In the genomic region with DNA sequence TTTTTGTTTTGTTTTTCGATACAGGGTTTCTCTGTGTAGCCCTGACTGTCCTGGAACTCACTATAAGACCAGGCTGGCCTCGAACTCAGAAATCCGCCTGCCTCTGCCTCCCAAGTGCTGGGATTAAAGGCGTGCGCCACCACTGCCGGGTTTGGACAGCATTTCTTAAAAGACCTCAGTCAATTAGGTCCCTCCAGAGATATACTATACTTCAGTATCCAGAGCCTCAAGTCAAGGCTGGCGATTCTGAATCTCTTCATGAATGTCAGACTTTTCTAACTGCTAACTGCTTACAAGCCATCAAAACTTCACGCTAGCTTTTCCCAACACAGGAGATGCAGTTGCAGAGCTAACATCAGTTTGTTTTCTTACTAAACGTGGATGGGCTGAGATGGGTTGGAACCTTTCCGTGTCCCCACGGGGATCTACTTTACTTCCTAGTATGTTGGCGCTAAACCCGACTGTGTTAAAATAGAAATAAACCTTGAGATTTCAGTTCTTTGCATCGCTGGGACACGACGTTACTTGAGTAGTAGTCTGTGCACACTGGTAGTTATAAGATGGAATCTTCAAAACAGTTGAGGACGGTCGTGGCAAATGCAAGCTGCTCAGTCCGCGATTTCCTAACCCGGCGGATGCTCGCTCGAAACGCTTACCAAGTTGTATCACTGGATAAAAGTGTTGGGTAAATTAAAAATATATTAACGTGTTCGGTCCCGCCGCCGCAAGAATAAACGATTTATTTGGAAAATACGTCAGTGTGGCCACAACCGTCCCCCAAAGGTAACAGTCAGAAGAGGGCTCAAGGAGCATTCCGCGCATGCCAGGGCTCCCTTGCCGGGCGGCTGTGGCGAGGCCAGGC, we compare ENCODE assay signal across 8 mouse cellular contexts. TPM values are rescaled to one million over a fixed set of nuclear protein-coding genes. Genes with fewer than 3 reads are reported as not detected.
DNase-seq lines count a peak whose midpoint lies in the region; ATAC-seq and TF ChIP-seq lines count a peak whose summit lies in the region.

No protein-coding gene starts in this region.

- H3K27ac ChIP-seq in kidney, postnatal 0 days = peak overlapping the region; percentile 90
- H3K27ac ChIP-seq in intestine, embryonic 14.5 days (ENCODE audit: low read depth) = peak overlapping the region; percentile 92
- peak overlapping the region; percentile 93 for H3K27ac ChIP-seq in midbrain, embryonic 13.5 days

- H3K4me3 ChIP-seq in kidney, postnatal 0 days (replicated peaks; ENCODE audit: low read depth, low read length) = peak overlapping the region; percentile 99
- H3K4me3 ChIP-seq in intestine, embryonic 14.5 days (ENCODE audit: low read depth, low read length) = peak overlapping the region; percentile 97
- H3K4me3 ChIP-seq in midbrain, embryonic 13.5 days (replicated peaks) = peak overlapping the region; percentile 86

- no peak for TF ChIP-seq CTCF in kidney, postnatal 0 days (IDR thresholded peaks at IDR 0.05; ENCODE audit: low read depth)

- DNase-seq in kidney, postnatal 0 days (ENCODE audit: low spot score) = peak; percentile 84
- no peak for DNase-seq in kidney, postnatal 36 days
- DNase-seq in intestine, embryonic 14.5 days (ENCODE audit: low spot score) = no peak
- no peak for DNase-seq in Muller cell, postnatal 12 days (ENCODE audit: inconsistent ontology term)
- DNase-seq in thymus, postnatal 36 days = no peak
- DNase-seq in right cerebral cortex, postnatal 14 days = no peak

- WGBS in kidney, postnatal 0 days = 16% methylated on average over 38 of the region's 38 CpGs
- WGBS in intestine, embryonic 14.5 days = 17% methylated on average over 38 of the region's 38 CpGs
- 20% methylated on average over 38 of the region's 38 CpGs for WGBS in midbrain, embryonic 13.5 days

- 0 out of 2 replicates have a peak, but pooled peaks cover 3% of the 10 kb centered on the region for H3K4me1 ChIP-seq in kidney, postnatal 0 days (replicated peaks; ENCODE audit: insufficient read depth, low read length)
- H3K4me1 ChIP-seq in intestine, embryonic 14.5 days (replicated peaks; ENCODE audit: control insufficient read depth, insufficient read depth, low read length) = peaks cover 10% of the 10 kb centered on the region; the same call in 1 of the 2 replicates
- peaks cover 19% of the 10 kb centered on the region for H3K4me1 ChIP-seq in midbrain, embryonic 13.5 days (replicated peaks)

- H3K27me3 ChIP-seq in kidney, postnatal 0 days (ENCODE audit: insufficient read depth, low read length) = no peaks in the 10 kb centered on the region
- H3K27me3 ChIP-seq in intestine, embryonic 14.5 days (replicated peaks; ENCODE audit: control insufficient read depth, insufficient read depth, low read length) = no peaks in the 10 kb centered on the region
- H3K27me3 ChIP-seq in midbrain, embryonic 13.5 days = no peaks in the 10 kb centered on the region

- H3K4me2 ChIP-seq in kidney, postnatal 0 days (ENCODE audit: low read length) = peak overlapping the region; percentile 73
- H3K4me2 ChIP-seq in intestine, embryonic 14.5 days (ENCODE audit: low read length) = peak overlapping the region; percentile 67
- peak overlapping the region; percentile 86 for H3K4me2 ChIP-seq in midbrain, embryonic 13.5 days (replicated peaks)

- ATAC-seq in kidney, postnatal 0 days (replicated peaks; ENCODE audit: low FRiP score, low read depth) = no peak
- ATAC-seq in common myeloid progenitor, adult 5-6 weeks (replicated peaks; ENCODE audit: low read depth, poor library complexity, severe bottlenecking) = peak; percentile 26
- ATAC-seq in intestine, embryonic 14.5 days (replicated peaks; ENCODE audit: low FRiP score, low TSS enrichment, low read depth) = peak; percentile 88
- ATAC-seq in midbrain, embryonic 13.5 days = peak; percentile 22

- peak overlapping the region; percentile 99 for H3K9ac ChIP-seq in kidney, postnatal 0 days (ENCODE audit: low read depth, low read length)
- peak overlapping the region; percentile 96 for H3K9ac ChIP-seq in intestine, embryonic 14.5 days (ENCODE audit: low read length)
- H3K9ac ChIP-seq in midbrain, embryonic 13.5 days (replicated peaks) = peak overlapping the region; percentile 98

- peaks cover 27% of the 10 kb centered on the region for H3K36me3 ChIP-seq in kidney, postnatal 0 days (ENCODE audit: insufficient read depth, low read length)
- peaks cover 29% of the 10 kb centered on the region for H3K36me3 ChIP-seq in intestine, embryonic 14.5 days (ENCODE audit: control insufficient read depth, insufficient read depth, low read length)
- peaks cover 27% of the 10 kb centered on the region for H3K36me3 ChIP-seq in midbrain, embryonic 13.5 days

- H3K9me3 ChIP-seq in kidney, postnatal 0 days (replicated peaks; ENCODE audit: low read length) = no peaks in the 10 kb centered on the region
- no peaks in the 10 kb centered on the region for H3K9me3 ChIP-seq in intestine, embryonic 14.5 days (ENCODE audit: control insufficient read depth, low read length)
- no peaks in the 10 kb centered on the region for H3K9me3 ChIP-seq in midbrain, embryonic 13.5 days

RNA-seq across cellular contexts. Expression of a gene that starts 0.7 kb away (rescaled TPM):
- 16.8 and 18.1 TPM in 2 replicates for polyA plus RNA-seq in kidney, postnatal 0 days (2015; fragmentation: Nextera tagmentation; extraction: Ambion mirVana)
- 15.6 and 16.7 TPM in 2 replicates for total RNA-seq in common myeloid progenitor, adult 5-6 weeks (2017)
- 13.7 and 14.4 TPM in 2 replicates for polyA plus RNA-seq in intestine, embryonic 14.5 days (2014; fragmentation: Nextera tagmentation; extraction: Ambion mirVana)
- polyA plus RNA-seq in midbrain, embryonic 13.5 days (2015; fragmentation: Nextera tagmentation; extraction: Ambion mirVana) = 12.7 and 13.2 TPM in 2 replicates

RNA-seq across cellular contexts. Expression of a gene that starts 0.8 kb away (rescaled TPM):
- 57.8 and 63.4 TPM in 2 replicates for polyA plus RNA-seq in kidney, postnatal 0 days (2015; fragmentation: Nextera tagmentation; extraction: Ambion mirVana)
- 39.8 and 64.6 TPM in 2 replicates for total RNA-seq in common myeloid progenitor, adult 5-6 weeks (2017)
- 78.9 and 84.9 TPM in 2 replicates for polyA plus RNA-seq in intestine, embryonic 14.5 days (2014; fragmentation: Nextera tagmentation; extraction: Ambion mirVana)
- 127 and 133 TPM in 2 replicates for polyA plus RNA-seq in midbrain, embryonic 13.5 days (2015; fragmentation: Nextera tagmentation; extraction: Ambion mirVana)

RNA-seq across cellular contexts. Expression of a gene that starts 32.8 kb away (rescaled TPM):
- polyA plus RNA-seq in kidney, postnatal 0 days (2015; fragmentation: Nextera tagmentation; extraction: Ambion mirVana) = 6.5 and 7.8 TPM in 2 replicates
- not detected in 2 replicates for total RNA-seq in common myeloid progenitor, adult 5-6 weeks (2017)
- 0.23 and 0.55 TPM in 2 replicates for polyA plus RNA-seq in intestine, embryonic 14.5 days (2014; fragmentation: Nextera tagmentation; extraction: Ambion mirVana)
- 0.76 and 0.83 TPM in 2 replicates for polyA plus RNA-seq in midbrain, embryonic 13.5 days (2015; fragmentation: Nextera tagmentation; extraction: Ambion mirVana)

RNA-seq across cellular contexts. Expression of a gene that starts 33.7 kb away (rescaled TPM):
- polyA plus RNA-seq in kidney, postnatal 0 days (2015; fragmentation: Nextera tagmentation; extraction: Ambion mirVana) = 197 and 214 TPM in 2 replicates
- total RNA-seq in common myeloid progenitor, adult 5-6 weeks (2017) = 82.3 and 114 TPM in 2 replicates
- polyA plus RNA-seq in intestine, embryonic 14.5 days (2014; fragmentation: Nextera tagmentation; extraction: Ambion mirVana) = 330 and 367 TPM in 2 replicates
- 354 and 385 TPM in 2 replicates for polyA plus RNA-seq in midbrain, embryonic 13.5 days (2015; fragmentation: Nextera tagmentation; extraction: Ambion mirVana)

RNA-seq across cellular contexts. Expression of a gene that starts 42.3 kb away (rescaled TPM):
- polyA plus RNA-seq in kidney, postnatal 0 days (2015; fragmentation: Nextera tagmentation; extraction: Ambion mirVana) = 0.79 and 0.95 TPM in 2 replicates
- total RNA-seq in common myeloid progenitor, adult 5-6 weeks (2017) = not detected in 2 replicates
- 2.2 and 2.6 TPM in 2 replicates for polyA plus RNA-seq in intestine, embryonic 14.5 days (2014; fragmentation: Nextera tagmentation; extraction: Ambion mirVana)
- 1.1 and 1.9 TPM in 2 replicates for polyA plus RNA-seq in midbrain, embryonic 13.5 days (2015; fragmentation: Nextera tagmentation; extraction: Ambion mirVana)
